Mouse (Mus musculus) lung, postnatal 0 days (tissue): ENCODE results near the gene Sult6b1. TPM values are rescaled to one million over a fixed set of nuclear protein-coding genes. Genes with fewer than 3 reads are reported as not detected.
A peak's percentile ranks its signal among the peaks of the same experiment; 100 is the strongest.

Experiments used
- ATAC-seq: fragments of 200-750 bp; cut with Nextera tagmentation; 2 replicates; pipeline ENCODE4 v1.8.0; 2017; ENCODE audit warnings: moderate library complexity
- DNase-seq: peaks from one replicate; pipeline ENCODE4 v3.0.0-alpha.2; 2016; ENCODE audit warnings: low spot score
- H3K27ac ChIP-seq: fragments of 300-500 bp; sonication (generic); 2 replicates; pipeline ENCODE4 v1.5.1; 2014; ENCODE audit warnings: antibody characterized with exemption, mild to moderate bottlenecking, low read length, mixed read lengths
- H3K27me3 ChIP-seq: fragments of 300-500 bp; sonication (generic); replicated peaks from 2 replicates; pipeline ENCODE4 v1.6.1; 2014; ENCODE audit warnings: low read length, mixed read lengths; ENCODE audit not compliant: insufficient read depth
- H3K36me3 ChIP-seq: fragments of 300-500 bp; sonication (generic); 2 replicates; pipeline ENCODE4 v1.6.1; 2014; ENCODE audit warnings: low read length, mixed read lengths; ENCODE audit not compliant: insufficient read depth
- H3K4me1 ChIP-seq: fragments of 300-500 bp; sonication (generic); 2 replicates; pipeline ENCODE4 v1.6.1; 2014; ENCODE audit warnings: antibody characterized with exemption, low read depth, low read length, mixed read lengths; ENCODE audit not compliant: insufficient read depth
- H3K4me2 ChIP-seq: fragments of 300-500 bp; sonication (generic); replicated peaks from 2 replicates; pipeline ENCODE4 v1.6.1; 2014; ENCODE audit warnings: low read depth, mild to moderate bottlenecking, low read length, moderate library complexity, mixed read lengths
- H3K4me3 ChIP-seq: fragments of 300-500 bp; sonication (generic); 2 replicates; pipeline ENCODE4 v1.5.1; 2014; ENCODE audit warnings: low read depth, low read length
- H3K9ac ChIP-seq: fragments of 300-500 bp; sonication (generic); replicated peaks from 2 replicates; pipeline ENCODE4 v1.6.1; 2014; ENCODE audit warnings: low read depth, mild to moderate bottlenecking
- H3K9me3 ChIP-seq: fragments of 300-500 bp; sonication (generic); 2 replicates; pipeline ENCODE4 v1.6.1; 2016; ENCODE audit warnings: low read length, mixed read lengths
- CTCF ChIP-seq: IDR thresholded peaks from 2 replicates; pipeline ENCODE4 v1.5.1; 2016; ENCODE audit warnings: antibody characterized with exemption, mild to moderate bottlenecking
- EP300 ChIP-seq: IDR thresholded peaks from 2 replicates; pipeline ENCODE4 v1.6.1; 2016; ENCODE audit warnings: antibody characterized with exemption, mild to moderate bottlenecking, control low read depth
- WGBS: fragments of 180-500 bp; shearing (Covaris S2); extraction: QIAGEN DNeasy Blood & Tissue Kit; methylation state at CpG from one replicate; pipeline ENCODE4 v1.1.7; 2014; 5-methylcytosine and 5-hydroxymethylcytosine counted together
- polyA plus RNA-seq: library from polyadenylated mRNA; unstranded; fragments of >200 nt; fragmentation: Nextera tagmentation; extraction: Ambion mirVana; gene quantifications from 2 replicates; pipeline ENCODE4 v1.2.1, GENCODE M21; 2015

Gene Sult6b1
- polyA plus RNA-seq, 1 experiment from 2014 or later, result 0.10 TPM

DNA sequence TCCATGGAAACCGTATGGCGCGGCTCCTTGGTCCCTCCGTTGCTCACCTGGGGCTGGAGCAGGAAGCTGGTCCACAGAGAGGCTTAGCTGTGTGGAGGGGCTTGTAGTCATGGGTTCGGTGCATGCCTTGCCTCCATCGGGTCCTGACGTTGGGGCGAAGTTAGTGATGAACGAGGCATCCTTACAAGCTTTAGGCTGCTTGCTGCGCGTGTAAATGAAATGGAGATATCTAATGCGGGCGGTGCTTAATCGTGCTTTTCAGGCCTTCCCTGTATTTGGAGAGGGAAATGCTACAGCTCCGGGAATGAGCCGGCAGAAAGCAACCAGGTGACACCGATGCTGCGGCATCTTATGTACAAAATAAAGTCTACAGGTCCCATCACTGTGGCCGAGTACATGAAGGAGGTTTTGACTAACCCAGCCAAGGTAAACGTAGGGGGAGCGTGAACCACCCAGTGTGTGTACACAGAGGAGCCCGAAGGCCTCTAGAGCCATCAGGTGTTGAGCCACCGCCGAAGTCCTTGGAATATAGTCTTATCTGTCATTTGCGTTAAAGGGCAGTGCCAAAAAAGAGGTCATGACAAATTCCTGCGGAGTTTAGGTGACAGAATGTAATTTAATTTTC, 30.5 kb upstream of the Sult6b1 start:
- Histone ChIP-seq H3K9me3 (no peaks in the 10 kb centered on the region), H3K4me1 (no peaks in the 10 kb centered on the region; the same call in none of the 2 replicates), H3K4me2 (peak overlapping the region; percentile 85), H3K9ac (peak overlapping the region; percentile 71), H3K27ac (peak overlapping the region; percentile 15; the same call in 1 of the 2 replicates), H3K36me3 (peaks cover 5% of the 10 kb centered on the region; the same call in 1 of the 2 replicates), H3K4me3 (peak overlapping the region; percentile 75), H3K27me3 (no peaks in the 10 kb centered on the region)
- ATAC-seq, result peak; percentile 8
- TF ChIP-seq CTCF, result no peak
- TF ChIP-seq EP300, result no peak
- WGBS, result 5% methylated on average over 26 of the region's 26 CpGs
- no peak for DNase-seq

DNA sequence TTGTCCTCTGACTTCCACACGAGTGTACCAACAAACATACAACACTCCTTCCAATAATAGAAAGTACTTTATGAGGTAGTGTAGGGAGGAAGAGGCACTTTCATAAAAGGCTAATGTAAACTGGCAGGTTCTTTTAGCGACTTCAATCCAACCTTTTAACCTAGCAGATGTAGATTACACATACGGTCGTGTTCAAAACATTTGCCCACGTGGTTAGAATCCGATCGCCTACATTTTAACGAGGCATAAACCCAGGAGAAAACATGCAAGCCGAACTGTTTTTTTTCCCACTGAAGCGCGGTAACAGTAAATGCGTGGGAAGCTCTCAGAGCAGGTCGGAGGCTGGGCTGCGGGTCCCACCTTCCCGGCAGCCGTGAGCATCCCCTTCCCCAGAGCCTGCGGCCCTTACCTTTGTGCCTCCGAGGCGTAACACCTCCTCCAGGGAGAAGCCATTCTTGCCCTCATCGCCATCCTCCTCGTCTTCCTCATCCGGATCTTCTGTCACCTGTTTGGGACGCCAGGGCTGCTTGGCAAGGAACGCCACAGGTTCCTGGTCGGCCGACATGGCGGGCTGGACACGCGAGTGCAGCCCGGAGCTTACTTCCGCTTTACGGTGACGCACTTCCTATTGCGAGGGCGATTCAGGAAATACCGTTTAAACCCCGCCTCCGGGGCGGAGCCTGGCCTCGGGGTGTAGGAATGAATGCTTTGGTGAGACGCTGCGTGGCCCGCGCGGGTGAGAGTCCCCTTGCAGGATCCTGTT, 29.9 kb upstream of the Sult6b1 start, which contains the start of the genes Cebpz and Ndufaf7:
Cebpz (minus strand) TSS at position 601 of the 763 bp plus-strand sequence.
Ndufaf7 (plus strand) TSS at position 671 of the 763 bp plus-strand sequence.
- 1% methylated on average over 45 of the region's 45 CpGs for WGBS
- DNase-seq (peak; percentile 98), ATAC-seq (peak; percentile 100)
- peak within 1 kb of the TSS; percentile 75 for H3K4me3 ChIP-seq
- peak within 1 kb of the TSS; percentile 15; the same call in 1 of the 2 replicates for H3K27ac ChIP-seq
- peak within 1 kb of the TSS; percentile 85 for H3K4me2 ChIP-seq
- no peaks in the 10 kb centered on the region for H3K9me3 ChIP-seq
- H3K36me3 ChIP-seq, result peaks cover 11% of the 10 kb centered on the region; the same call in 1 of the 2 replicates
- TF ChIP-seq EP300, result no peak
- H3K4me1 ChIP-seq, result no peaks in the 10 kb centered on the region; the same call in none of the 2 replicates
- no peaks in the 10 kb centered on the region for H3K27me3 ChIP-seq
- H3K9ac ChIP-seq, result peak within 1 kb of the TSS; percentile 71

DNA sequence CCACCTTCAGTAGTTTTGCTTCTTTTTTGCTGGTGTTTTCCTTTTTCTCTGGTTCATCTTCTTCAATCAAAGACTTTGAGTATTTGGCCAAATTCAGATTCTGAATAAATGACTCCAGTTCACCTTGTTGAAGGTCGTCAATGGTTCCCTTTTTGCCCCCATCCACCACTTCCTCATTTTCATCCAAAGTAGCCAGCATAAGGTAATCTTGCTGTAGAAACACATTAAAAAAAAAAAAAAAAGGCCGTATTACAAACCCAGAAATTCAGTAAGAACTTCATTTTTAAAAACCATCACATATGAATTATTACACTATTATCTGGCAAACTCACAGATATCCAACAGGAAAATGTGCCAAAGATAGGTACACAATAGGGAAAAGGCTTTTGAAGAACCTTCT, 29.1 kb upstream of the Sult6b1 start:
- ATAC-seq (no peak), DNase-seq (no peak)
- H3K9me3 ChIP-seq, result no peaks in the 10 kb centered on the region
- WGBS, result 83% methylated on average over 2 of the region's 2 CpGs
- no peaks in the 10 kb centered on the region; the same call in none of the 2 replicates for H3K4me1 ChIP-seq
- H3K4me3 ChIP-seq, result peak overlapping the region; percentile 75
- H3K9ac ChIP-seq, result peak overlapping the region; percentile 71; the same call in 1 of the 2 replicates
- TF ChIP-seq CTCF (no peak), EP300 (no peak)
- peak overlapping the region; percentile 85 for H3K4me2 ChIP-seq
- H3K36me3 ChIP-seq, result peaks cover 15% of the 10 kb centered on the region; the same call in 1 of the 2 replicates
- H3K27ac ChIP-seq, result no peak overlapping the region
- H3K27me3 ChIP-seq, result no peaks in the 10 kb centered on the region

DNA sequence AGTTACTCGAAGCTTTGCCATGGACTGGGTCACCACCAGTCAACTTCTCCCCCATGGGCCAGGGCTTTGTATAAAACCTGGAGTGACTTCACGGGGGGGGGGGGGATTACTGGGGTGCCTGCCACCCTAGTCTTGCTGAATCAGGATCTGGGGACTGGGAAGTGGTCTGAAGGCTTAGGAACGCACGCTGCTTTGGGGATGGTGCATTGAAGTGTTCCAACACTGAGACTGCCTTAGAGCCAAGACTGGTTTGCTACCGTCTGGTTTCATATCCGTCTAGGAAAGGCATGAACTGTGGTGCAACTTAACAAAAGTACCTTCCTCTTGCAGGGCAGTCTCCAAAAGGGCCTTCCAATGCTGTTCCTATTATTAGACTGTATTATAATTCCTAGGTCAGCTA, 10.9 kb upstream of the Sult6b1 start:
- no peak for TF ChIP-seq EP300
- no peak for TF ChIP-seq CTCF
- no peak overlapping the region for H3K9ac ChIP-seq
- no peak overlapping the region for H3K27ac ChIP-seq
- H3K4me1 ChIP-seq, result peaks cover 5% of the 10 kb centered on the region; the same call in 1 of the 2 replicates
- no peak overlapping the region for H3K4me2 ChIP-seq
- ATAC-seq, result no peak
- 39% methylated on average over 6 of the region's 6 CpGs for WGBS
- H3K27me3 ChIP-seq, result no peaks in the 10 kb centered on the region
- DNase-seq, result no peak
- peaks cover 12% of the 10 kb centered on the region for H3K36me3 ChIP-seq
- H3K9me3 ChIP-seq, result no peaks in the 10 kb centered on the region
- H3K4me3 ChIP-seq, result no peak overlapping the region

DNA sequence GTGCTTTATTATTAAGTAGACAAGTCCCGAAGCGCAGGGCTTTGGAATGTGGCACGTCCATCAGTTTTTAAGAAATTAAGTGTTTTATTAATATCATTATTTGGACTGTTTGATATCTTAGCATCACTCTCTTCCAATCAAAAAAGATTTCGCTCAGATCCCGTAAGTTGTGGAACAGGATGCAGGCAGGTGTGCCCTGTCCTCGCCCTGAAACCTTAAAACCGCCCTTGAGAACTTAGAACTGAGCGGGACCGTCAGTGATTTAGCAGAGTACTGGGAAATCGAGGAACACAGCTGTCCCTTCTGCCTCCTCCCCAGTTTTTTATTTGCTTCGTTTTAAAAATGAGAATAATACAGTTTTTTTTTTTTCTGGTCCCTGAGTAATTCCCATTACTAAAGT, 10.1 kb upstream of the Sult6b1 start:
- Histone ChIP-seq H3K27me3 (no peaks in the 10 kb centered on the region), H3K9me3 (no peaks in the 10 kb centered on the region), H3K36me3 (peaks cover 12% of the 10 kb centered on the region), H3K4me3 (peak overlapping the region; percentile 67), H3K4me1 (peaks cover 5% of the 10 kb centered on the region; the same call in 1 of the 2 replicates), H3K9ac (peak overlapping the region; percentile 60), H3K27ac (peak overlapping the region; percentile 88), H3K4me2 (peak overlapping the region; percentile 84)
- no peak for TF ChIP-seq EP300
- TF ChIP-seq CTCF, result no peak
- ATAC-seq (no peak), DNase-seq (no peak)
- WGBS, result 2% methylated on average over 11 of the region's 11 CpGs

DNA sequence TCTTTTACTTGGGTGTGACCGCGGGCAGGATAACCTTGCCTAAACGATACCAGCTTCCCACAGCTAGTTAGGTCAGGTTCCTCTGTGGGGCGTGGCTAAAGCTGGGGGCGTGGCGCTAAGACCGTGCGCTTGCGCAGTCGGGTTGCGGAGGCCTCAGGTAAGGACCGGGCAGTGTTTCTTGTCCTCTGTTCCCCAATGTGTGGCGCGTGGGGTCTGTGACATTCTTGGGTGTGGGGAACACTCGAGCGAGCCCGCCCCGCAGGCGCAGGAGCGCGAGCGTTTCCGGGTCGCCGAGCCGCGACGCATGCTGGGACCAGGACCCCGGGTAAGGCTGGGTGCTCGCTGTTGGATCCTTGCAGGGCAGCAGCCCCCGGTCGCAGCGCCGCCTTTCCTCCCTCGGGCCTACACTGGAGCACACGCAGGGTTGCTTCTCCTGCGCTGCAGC, 9.6 kb upstream of the Sult6b1 start, which contains the start of gene Cebpzos:
Cebpzos (plus strand) TSS at position 132 of the 445 bp plus-strand sequence.
- H3K4me1 ChIP-seq, result peaks cover 5% of the 10 kb centered on the region; the same call in 1 of the 2 replicates
- ATAC-seq, result peak; percentile 96
- no peaks in the 10 kb centered on the region for H3K9me3 ChIP-seq
- peak within 1 kb of the TSS; percentile 67 for H3K4me3 ChIP-seq
- peak within 1 kb of the TSS; percentile 84 for H3K4me2 ChIP-seq
- under 1% methylated on average over 37 of the region's 37 CpGs for WGBS
- no peaks in the 10 kb centered on the region for H3K27me3 ChIP-seq
- H3K36me3 ChIP-seq, result peaks cover 12% of the 10 kb centered on the region
- no peak; the same call in 1 of the 2 replicates for TF ChIP-seq CTCF
- TF ChIP-seq EP300, result no peak
- H3K27ac ChIP-seq, result peak within 1 kb of the TSS; percentile 88
- peak within 1 kb of the TSS; percentile 60 for H3K9ac ChIP-seq
- DNase-seq, result peak; percentile 92
